Mouse (Mus musculus): ENCODE data around the gene Myo10. TPM values are rescaled to one million over a fixed set of nuclear protein-coding genes. Genes with fewer than 3 reads are reported as not detected.
A peak's percentile ranks its signal among the peaks of the same experiment; 100 is the strongest.

The Myo10 gene
- polyA plus RNA-seq, 1 experiment, result 49.9 TPM

GRCm38 (mm10) chr15:25605376-25605775 is 16.9 kb upstream of the Myo10 start:
- no peak overlapping the region for H3K4me3 ChIP-seq (ENCODE audit: insufficient read depth, low read length)
- H3K4me1 ChIP-seq (ENCODE audit: control insufficient read depth, insufficient read depth, low read length), result no peaks in the 10 kb centered on the region
- no peak overlapping the region for H3K27ac ChIP-seq (ENCODE audit: insufficient read depth, low read length)
- no peak for TF ChIP-seq CTCF (IDR thresholded peaks at IDR 0.05; ENCODE audit: borderline replicate concordance, insufficient read depth, low read length)
- no peak for TF ChIP-seq POLR2A (IDR thresholded peaks at IDR 0.05; ENCODE audit: low read depth, low read length)

GRCm38 (mm10) chr15:25608742-25609141 is 13.6 kb upstream of the Myo10 start:
- Histone ChIP-seq H3K4me3 (ENCODE audit: insufficient read depth, low read length) (no peak overlapping the region), H3K4me1 (ENCODE audit: control insufficient read depth, insufficient read depth, low read length) (no peaks in the 10 kb centered on the region), H3K27ac (ENCODE audit: insufficient read depth, low read length) (no peak overlapping the region)
- TF ChIP-seq CTCF (IDR thresholded peaks at IDR 0.05; ENCODE audit: borderline replicate concordance, insufficient read depth, low read length) (no peak), POLR2A (IDR thresholded peaks at IDR 0.05; ENCODE audit: low read depth, low read length) (no peak)

DNA sequence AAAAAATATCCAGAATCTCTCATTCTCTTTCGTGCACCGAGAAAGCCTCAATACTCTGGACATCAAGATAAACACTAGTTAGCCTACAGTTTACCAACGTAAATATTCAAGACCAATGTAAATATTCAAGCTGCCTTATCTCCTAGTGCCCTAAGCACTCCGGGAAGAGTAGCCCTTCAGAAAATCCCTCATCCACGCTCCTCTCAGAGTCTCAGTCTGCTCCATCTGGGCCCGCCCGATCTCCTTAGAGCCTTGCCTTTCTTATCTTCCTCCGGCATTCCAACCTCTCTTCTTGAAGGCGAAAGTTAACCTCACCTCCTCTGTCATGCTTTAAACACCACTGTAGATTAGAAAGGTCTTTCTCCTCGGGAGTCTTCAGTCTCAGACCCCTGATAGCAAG is 13.1 kb upstream of the Myo10 start:
- no peak for TF ChIP-seq CTCF (IDR thresholded peaks at IDR 0.05; ENCODE audit: borderline replicate concordance, insufficient read depth, low read length)
- TF ChIP-seq POLR2A (IDR thresholded peaks at IDR 0.05; ENCODE audit: low read depth, low read length), result no peak
- no peak overlapping the region for H3K27ac ChIP-seq (ENCODE audit: insufficient read depth, low read length)
- H3K4me3 ChIP-seq (ENCODE audit: insufficient read depth, low read length), result no peak overlapping the region
- H3K4me1 ChIP-seq (ENCODE audit: control insufficient read depth, insufficient read depth, low read length), result no peaks in the 10 kb centered on the region

GRCm38 (mm10) chr15:25611178-25611577 is 11.1 kb upstream of the Myo10 start:
- TF ChIP-seq POLR2A (IDR thresholded peaks at IDR 0.05; ENCODE audit: low read depth, low read length), result no peak
- TF ChIP-seq CTCF (IDR thresholded peaks at IDR 0.05; ENCODE audit: borderline replicate concordance, insufficient read depth, low read length), result no peak
- Histone ChIP-seq H3K4me3 (ENCODE audit: insufficient read depth, low read length) (no peak overlapping the region), H3K4me1 (ENCODE audit: control insufficient read depth, insufficient read depth, low read length) (no peaks in the 10 kb centered on the region)

GRCm38 (mm10) chr15:25620560-25620959 is 1.8 kb upstream of the Myo10 start:
- Histone ChIP-seq H3K4me3 (ENCODE audit: insufficient read depth, low read length) (no peak overlapping the region), H3K27ac (ENCODE audit: insufficient read depth, low read length) (no peak overlapping the region), H3K4me1 (ENCODE audit: control insufficient read depth, insufficient read depth, low read length) (peaks cover 8% of the 10 kb centered on the region; the same call in 1 of the 2 replicates)
- TF ChIP-seq POLR2A (IDR thresholded peaks at IDR 0.05; ENCODE audit: low read depth, low read length) (no peak), CTCF (IDR thresholded peaks at IDR 0.05; ENCODE audit: borderline replicate concordance, insufficient read depth, low read length) (no peak)

More at GRCm38 (mm10) chr15:25611178-25611577, 11.1 kb upstream of the Myo10 start:
- H3K27ac ChIP-seq (ENCODE audit: insufficient read depth, low read length), result no peak overlapping the region

DNA sequence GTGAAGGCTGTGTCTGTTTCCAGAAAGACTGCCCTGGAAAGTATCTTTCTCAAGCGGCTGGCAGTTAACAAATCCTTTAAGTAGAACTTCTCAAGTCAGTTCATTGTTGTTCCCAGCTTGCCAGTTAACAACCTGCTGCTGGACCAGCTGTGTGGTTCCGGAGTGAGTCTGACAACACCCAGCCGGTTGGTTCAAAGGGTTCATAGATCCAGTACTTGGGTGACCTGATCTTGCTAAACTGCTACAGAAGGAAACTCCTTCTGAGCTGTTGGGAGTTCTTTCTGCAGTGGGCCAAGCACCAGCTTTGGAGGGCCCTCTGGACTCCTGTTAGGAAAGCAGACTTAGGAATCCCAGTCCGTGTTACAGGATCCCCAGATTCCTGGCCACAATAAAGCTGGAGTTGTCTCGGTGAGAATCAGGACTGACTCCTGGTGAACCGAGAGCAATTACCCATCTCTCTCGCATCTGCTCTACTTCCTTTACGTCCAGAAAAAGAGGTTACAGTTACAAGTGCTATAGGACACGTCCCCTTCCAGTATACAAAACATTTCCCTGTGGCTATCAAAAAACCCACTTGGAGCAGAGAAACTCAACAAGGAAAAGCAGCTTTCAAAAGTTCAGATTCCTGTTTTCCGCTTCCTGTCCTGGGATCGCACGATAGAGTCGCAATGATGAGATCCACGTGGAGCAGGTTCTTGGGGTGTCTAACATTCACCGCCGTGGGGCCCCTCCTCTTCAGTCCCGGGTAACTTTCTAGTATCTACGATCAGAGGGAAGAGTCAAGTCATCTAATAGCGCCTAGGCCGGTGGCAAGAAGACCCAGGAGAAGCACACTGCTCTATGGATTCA is 750 bp upstream of the Myo10 start:
- Histone ChIP-seq H3K4me1 (ENCODE audit: control insufficient read depth, insufficient read depth, low read length) (peaks cover 9% of the 10 kb centered on the region; the same call in 1 of the 2 replicates), H3K4me3 (ENCODE audit: insufficient read depth, low read length) (peak overlapping the region; percentile 45), H3K27ac (ENCODE audit: insufficient read depth, low read length) (0 out of 2 replicates have a peak overlapping the region, but pooled peaks have one; percentile 36)
- TF ChIP-seq POLR2A (IDR thresholded peaks at IDR 0.05; ENCODE audit: low read depth, low read length) (peak; percentile 77; the same call in 1 of the 2 replicates), CTCF (IDR thresholded peaks at IDR 0.05; ENCODE audit: borderline replicate concordance, insufficient read depth, low read length) (no peak)

- TF ChIP-seq CTCF (IDR thresholded peaks at IDR 0.05; ENCODE audit: borderline replicate concordance, insufficient read depth, low read length) (no peak), POLR2A (IDR thresholded peaks at IDR 0.05; ENCODE audit: low read depth, low read length) (no peak)
- Histone ChIP-seq H3K27ac (ENCODE audit: insufficient read depth, low read length) (peak overlapping the region; percentile 90), H3K4me1 (ENCODE audit: control insufficient read depth, insufficient read depth, low read length) (peaks cover 10% of the 10 kb centered on the region), H3K4me3 (ENCODE audit: insufficient read depth, low read length) (peak overlapping the region; percentile 84)
Measured at GRCm38 (mm10) chr15:25622867-25623471, 644 bp downstream of the Myo10 start.

- H3K4me3 ChIP-seq (ENCODE audit: insufficient read depth, low read length), result peak overlapping the region; percentile 84
- TF ChIP-seq POLR2A (IDR thresholded peaks at IDR 0.05; ENCODE audit: low read depth, low read length), result no peak
- no peak for TF ChIP-seq CTCF (IDR thresholded peaks at IDR 0.05; ENCODE audit: borderline replicate concordance, insufficient read depth, low read length)
- peaks cover 10% of the 10 kb centered on the region for H3K4me1 ChIP-seq (ENCODE audit: control insufficient read depth, insufficient read depth, low read length)
- peak overlapping the region; percentile 90 for H3K27ac ChIP-seq (ENCODE audit: insufficient read depth, low read length)
Measured at GRCm38 (mm10) chr15:25623556-25624180, 1.3 kb downstream of the Myo10 start.

DNA sequence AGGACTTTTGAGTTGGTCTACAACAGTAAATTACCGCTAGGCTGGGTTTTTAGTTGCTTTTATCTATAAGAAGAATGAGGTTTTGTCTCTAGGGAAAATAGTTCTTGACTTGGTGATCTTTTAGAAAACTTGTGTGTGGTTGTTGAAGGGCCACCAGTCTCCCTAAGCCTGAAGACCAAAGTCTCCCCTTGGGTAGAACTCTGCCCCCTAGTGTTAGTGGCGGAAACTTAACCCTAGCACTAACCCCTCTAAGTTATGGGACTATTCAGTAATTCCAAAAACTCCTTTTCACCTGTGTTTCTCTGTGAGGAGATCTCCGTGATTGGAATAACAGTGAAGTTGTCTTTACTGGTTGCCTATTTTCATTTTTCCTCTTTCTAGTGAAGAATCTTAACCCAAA is 1.9 kb downstream of the Myo10 start:
- TF ChIP-seq CTCF (IDR thresholded peaks at IDR 0.05; ENCODE audit: borderline replicate concordance, insufficient read depth, low read length), result no peak
- no peak for TF ChIP-seq POLR2A (IDR thresholded peaks at IDR 0.05; ENCODE audit: low read depth, low read length)
- no peak overlapping the region for H3K27ac ChIP-seq (ENCODE audit: insufficient read depth, low read length)
- H3K4me3 ChIP-seq (ENCODE audit: insufficient read depth, low read length), result peak overlapping the region; percentile 84
- peaks cover 10% of the 10 kb centered on the region for H3K4me1 ChIP-seq (ENCODE audit: control insufficient read depth, insufficient read depth, low read length)

Measured in embryonic fibroblast, embryonic 13.5 days (primary cell).